Mouse (Mus musculus): ENCODE measurements at regions not wholly inside any gene's neighbourhood (a gene's known extent, or its start where the extent isn't known, plus 50 kb on each side); places are given as distances from the start of the nearest gene placed in this dataset.
"Not testable (repeated sequence)": the region's sequence is repeated elsewhere in the genome, so short reads cannot be mapped to it uniquely, and the experiment has no call there.

- in situ Hi-C loops (cut with MboI, MseI) = no loop called here
These were observed 243.6 kb upstream of the Dpp6 start for GRCm38 (mm10) chr5:26573446-26573845.

- in situ Hi-C loops (cut with MboI, MseI) = no loop called here
These were observed 230.9 kb upstream of the Dpp6 start for GRCm38 (mm10) chr5:26586108-26586507.

- in situ Hi-C loops (cut with MboI, MseI) = no loop called here
These were observed 226.1 kb upstream of the Dpp6 start for GRCm38 (mm10) chr5:26590886-26591285.

- in situ Hi-C loops (cut with MboI, MseI) = no loop called here
These were observed 224.7 kb upstream of the Dpp6 start for GRCm38 (mm10) chr5:26592341-26592740.

GRCm38 (mm10) chr5:26597991-26598390 is 219.0 kb upstream of the Dpp6 start:
- in situ Hi-C loops (cut with MboI, MseI) = no loop called here

- in situ Hi-C loops (cut with MboI, MseI) = no loop called here
These were observed 197.7 kb upstream of the Dpp6 start for GRCm38 (mm10) chr5:26619272-26619671.

- in situ Hi-C loops (cut with MboI, MseI) = no loop called here
These were observed 194.9 kb upstream of the Dpp6 start for GRCm38 (mm10) chr5:26622116-26622515.

GRCm38 (mm10) chr5:26671478-26671877 is 145.5 kb upstream of the Dpp6 start:
- in situ Hi-C loops (cut with MboI, MseI) = no loop called here

- in situ Hi-C loops (cut with MboI, MseI) = no loop called here
These were observed 127.2 kb upstream of the Dpp6 start for GRCm38 (mm10) chr5:26689775-26690174.

GRCm38 (mm10) chr5:26691121-26691520 is 125.9 kb upstream of the Dpp6 start:
- in situ Hi-C loops (cut with MboI, MseI) = no loop called here

- in situ Hi-C loops (cut with MboI, MseI) = no loop called here
These were observed 125.0 kb upstream of the Dpp6 start for GRCm38 (mm10) chr5:26692013-26692412.

- in situ Hi-C loops (cut with MboI, MseI) = not testable (repeated sequence)
These were observed 113.4 kb upstream of the Dpp6 start for GRCm38 (mm10) chr5:26703621-26704020.

GRCm38 (mm10) chr5:26707661-26708060 is 109.3 kb upstream of the Dpp6 start:
- in situ Hi-C loops (cut with MboI, MseI) = no loop called here

- in situ Hi-C loops (cut with MboI, MseI) = no loop called here
These were observed 92.5 kb upstream of the Dpp6 start for GRCm38 (mm10) chr5:26724491-26724890.

- in situ Hi-C loops (cut with MboI, MseI) = no loop called here
These were observed 91.0 kb upstream of the Dpp6 start for GRCm38 (mm10) chr5:26725953-26726352.

- in situ Hi-C loops (cut with MboI, MseI) = not testable (repeated sequence)
These were observed 65.8 kb upstream of the Dpp6 start for GRCm38 (mm10) chr5:26751196-26751595.

- in situ Hi-C loops (cut with MboI, MseI) = not testable (repeated sequence)
These were observed 65.2 kb upstream of the Dpp6 start for GRCm38 (mm10) chr5:26751601-26752305.

GRCm38 (mm10) chr5:26754129-26754528 is 62.9 kb upstream of the Dpp6 start:
- in situ Hi-C loops (cut with MboI, MseI) = not testable (repeated sequence)

Measured in regulatory T cell (primary cell).